Mouse (Mus musculus) gastrocnemius, adult 18-20 months (tissue): ENCODE data around the gene Trappc13. TPM values are rescaled to one million over a fixed set of nuclear protein-coding genes. Genes with fewer than 3 reads are reported as not detected.

Experiments
- DNase-seq: peaks from one replicate; pipeline ENCODE4 v3.0.0; 2021; ENCODE audit warnings: low spot score
- total RNA-seq, 2 experiments: library from RNA; stranded (reverse); gene quantifications; 2 replicates each; pipeline ENCODE4 v1.2.3; 2021

Gene Trappc13
- total RNA-seq, 2 experiments from 2014 or later: 29.0 to 29.8 TPM

GRCm38 (mm10) chr13:104122078-104122840 is 56.0 kb downstream of the Trappc13 start:
- DNase-seq: no peak

GRCm38 (mm10) chr13:104114827-104115226 is 63.4 kb downstream of the Trappc13 start:
- DNase-seq: no peak

GRCm38 (mm10) chr13:104113782-104114181 is 64.5 kb downstream of the Trappc13 start:
- no peak for DNase-seq

- no peak for DNase-seq
Measured at GRCm38 (mm10) chr13:104112266-104112900, 65.9 kb downstream of the Trappc13 start.

DNA sequence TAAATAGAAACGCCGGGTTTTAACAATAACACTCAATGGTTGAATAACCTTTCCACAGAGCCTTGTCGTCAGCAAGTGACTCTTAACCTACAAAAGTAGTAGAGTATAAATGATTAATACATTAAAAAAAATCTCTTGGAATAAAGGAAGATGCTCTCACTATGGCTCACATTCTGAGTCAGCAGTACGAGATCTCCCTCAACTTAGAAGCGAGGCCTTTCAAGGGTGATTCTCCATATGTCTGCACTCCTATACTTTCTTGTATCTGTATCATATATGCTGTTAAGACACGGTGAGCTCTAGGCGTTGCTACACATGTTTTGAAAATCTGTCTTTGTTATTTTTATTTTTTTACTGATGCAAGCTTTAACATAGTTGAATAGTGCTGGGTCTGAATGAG is 67.7 kb downstream of the Trappc13 start:
- no peak for DNase-seq

GRCm38 (mm10) chr13:104109816-104110521 is 68.3 kb downstream of the Trappc13 start:
- DNase-seq: peak; percentile 20

DNA sequence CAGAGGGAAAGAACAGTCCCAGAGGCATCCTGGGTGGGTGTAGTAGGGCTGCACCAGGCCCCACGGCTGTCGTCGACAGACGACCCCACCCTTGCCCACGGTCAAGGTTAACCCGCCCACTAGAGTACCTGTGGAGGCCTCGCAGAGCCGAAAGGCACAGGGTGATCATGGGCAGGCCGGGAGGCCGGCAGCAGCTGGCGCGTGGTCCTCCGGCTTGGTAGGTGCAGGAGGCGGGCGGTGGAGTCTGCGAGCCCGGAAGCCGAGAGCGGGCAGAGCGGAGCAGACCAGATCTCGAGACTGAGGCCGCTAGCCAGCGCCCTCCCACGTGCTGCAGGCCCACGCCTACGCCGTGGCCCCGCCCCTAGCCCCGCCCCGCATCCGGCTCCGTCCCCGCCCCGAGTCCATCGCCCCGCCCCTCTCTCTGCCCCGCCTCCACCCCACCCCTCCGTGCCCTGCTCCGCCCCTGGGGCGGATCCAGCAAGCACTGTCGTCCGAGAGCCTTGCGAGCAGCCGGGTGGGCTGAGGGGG is 68.9 kb downstream of the Trappc13 start, which contains the start of the genes Nln and Sgtb:
Nln (minus strand) TSS at position 327 of the 528 bp plus-strand sequence.
Sgtb (plus strand) TSS at position 454 of the 528 bp plus-strand sequence.
- peak; percentile 79 for DNase-seq

DNA sequence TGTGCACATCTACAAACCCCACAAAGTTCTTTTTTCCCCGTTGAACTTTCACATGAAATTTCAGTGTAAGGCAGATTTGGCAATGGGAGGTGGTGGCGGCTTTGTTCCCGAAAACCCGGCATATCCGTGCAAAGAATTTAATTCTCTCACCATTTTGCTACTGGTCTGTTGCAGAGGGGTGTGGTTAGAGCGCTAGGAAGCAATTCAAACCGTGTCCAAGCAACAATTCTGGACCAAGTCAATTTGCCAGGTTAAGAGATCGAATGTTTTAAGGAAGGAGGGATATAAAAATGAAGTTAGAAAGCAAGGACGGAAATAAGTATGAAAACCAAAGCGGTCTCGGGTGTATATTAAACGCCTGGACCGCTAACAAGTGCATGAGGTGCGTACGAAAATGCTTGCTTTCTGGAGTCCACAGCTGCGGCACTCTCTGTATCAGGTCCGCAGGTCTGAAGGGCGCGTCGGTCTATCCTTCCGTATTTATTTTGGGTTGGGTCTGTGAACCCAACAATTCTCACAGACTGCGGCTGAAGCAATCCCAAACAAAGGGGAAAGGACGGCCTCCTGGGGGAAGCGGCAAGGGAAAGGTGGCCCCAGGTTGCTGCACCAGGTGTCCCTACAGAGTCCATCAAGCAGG is 69.5 kb downstream of the Trappc13 start:
- DNase-seq: peak; percentile 13

DNA sequence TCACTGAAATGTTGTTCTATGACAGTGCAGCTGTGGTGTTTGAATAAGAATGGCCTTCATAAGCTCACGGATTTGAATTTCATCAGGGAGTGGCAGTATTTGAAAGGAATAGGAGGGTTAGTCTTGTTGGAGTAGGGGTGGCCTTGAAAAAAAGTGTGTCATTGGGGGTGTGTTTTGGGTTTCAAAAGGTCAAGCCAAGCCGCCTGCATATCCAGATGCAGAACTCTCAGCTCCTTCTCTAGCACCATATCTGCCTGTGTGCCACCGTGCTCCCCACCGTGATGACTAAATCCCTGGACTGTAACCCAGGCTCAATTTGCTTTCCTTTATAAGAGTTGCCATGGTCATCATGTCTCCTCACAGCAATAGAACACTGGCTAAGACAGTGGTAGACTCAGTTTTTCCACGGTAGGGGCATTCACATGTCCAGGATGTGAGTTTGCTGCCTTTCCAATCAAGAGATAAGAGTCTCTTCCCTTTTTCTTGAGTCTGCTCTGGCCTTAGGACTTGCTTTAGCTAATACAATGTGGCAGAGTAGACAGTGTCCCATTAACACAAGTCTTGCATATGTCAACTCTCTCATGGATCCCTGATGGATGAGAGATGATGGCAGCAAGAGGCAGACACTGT is 76.5 kb downstream of the Trappc13 start:
- DNase-seq: no peak

DNA sequence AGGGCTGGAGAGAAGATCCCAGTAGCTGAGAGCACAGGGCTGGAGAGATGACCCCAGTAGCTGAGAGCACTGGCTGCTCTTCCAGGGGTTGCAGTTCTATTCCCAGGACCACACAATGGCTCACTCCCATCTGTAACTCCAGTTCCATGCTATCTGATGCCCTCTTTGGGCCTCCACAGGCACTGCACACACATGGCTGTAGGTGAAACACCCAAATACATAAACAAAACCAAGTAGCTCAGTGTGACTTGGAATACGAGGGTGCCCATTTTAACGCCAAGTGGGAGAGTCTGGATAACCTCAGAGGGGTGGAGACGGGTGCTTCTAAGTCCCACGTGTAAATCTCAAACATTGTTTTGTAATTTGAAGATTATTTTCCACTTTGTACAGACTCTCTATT is 77.9 kb downstream of the Trappc13 start:
- DNase-seq: no peak

- DNase-seq: no peak
Measured at GRCm38 (mm10) chr13:104097190-104097589, 81.1 kb downstream of the Trappc13 start.

DNA sequence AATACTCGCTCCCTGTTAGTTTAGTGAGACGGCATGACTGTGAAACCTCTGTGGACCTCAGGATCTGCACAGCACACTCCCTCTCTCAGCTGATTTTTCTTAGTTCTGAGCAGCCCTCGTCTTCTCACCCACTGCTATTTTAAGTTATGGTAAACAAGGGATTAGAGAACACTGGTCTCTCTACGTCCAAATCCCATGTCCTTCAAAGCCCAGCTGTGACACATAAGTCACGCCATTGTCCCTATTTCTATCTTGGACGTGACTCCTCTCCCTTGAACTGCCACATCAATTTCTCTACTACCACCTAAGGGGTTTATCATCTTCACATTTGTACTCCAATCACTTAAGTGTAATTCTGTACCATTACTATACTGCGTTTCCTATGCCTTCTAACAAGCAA is 82.3 kb downstream of the Trappc13 start:
- no peak for DNase-seq

DNA sequence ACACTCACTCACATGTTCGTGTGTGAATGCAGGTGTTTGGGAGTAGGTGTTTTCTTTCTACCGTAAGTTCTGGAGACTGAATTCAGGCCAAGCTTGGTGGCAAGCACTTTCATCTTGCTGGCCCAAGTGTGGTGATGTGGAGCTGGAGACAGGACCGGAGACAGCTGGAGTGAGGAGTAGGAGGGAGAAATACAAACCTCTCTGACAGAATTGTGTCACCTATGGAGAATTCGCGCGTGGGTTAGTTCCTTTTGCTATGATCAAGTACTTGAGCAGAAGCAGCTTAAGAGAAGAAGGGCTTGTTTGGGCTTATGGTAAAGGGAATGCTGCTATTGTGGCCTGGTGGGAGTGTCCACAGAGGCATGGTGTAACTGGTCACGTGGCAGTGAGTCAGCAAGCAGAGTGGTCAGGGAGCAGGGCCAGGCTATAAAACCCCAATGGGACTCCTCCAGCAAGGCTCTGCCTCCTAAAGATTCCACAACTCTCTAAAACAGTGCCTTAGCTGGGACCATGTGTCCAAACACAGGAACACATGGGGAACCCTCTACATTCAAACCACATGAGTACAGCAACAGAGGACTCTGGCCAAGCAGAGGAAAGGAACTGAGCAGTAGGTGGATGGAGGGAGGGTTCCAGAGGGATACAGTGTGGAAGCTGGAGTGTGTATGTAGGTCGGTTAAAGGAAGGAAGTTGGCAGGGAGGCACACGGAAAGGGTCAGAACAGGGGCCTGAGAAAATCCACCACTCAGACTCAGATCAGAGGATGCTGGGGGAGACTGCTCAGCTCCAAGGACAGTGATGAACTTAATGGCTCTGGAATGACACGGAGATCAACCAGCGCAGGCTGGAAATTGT is 83.5 kb downstream of the Trappc13 start:
- peak; percentile 32 for DNase-seq

Other genes starting within 250 kb of the Trappc13 start
- gene Nln, start 68.9 kb downstream of the Trappc13 start, total RNA-seq: 1 to 10 TPM; 4.7 to 7.0 TPM
- gene Sgtb, start 68.7 kb downstream of the Trappc13 start, total RNA-seq: under 1 TPM; 0.30 to 0.57 TPM
- gene Trim23, start 328 bp upstream of the Trappc13 start, total RNA-seq: 10 to 100 TPM; 24.8 to 26.5 TPM
- gene Cenpk, start 50.1 kb upstream of the Trappc13 start, total RNA-seq: under 1 TPM; 0.25 to 0.50 TPM
- 1 to 10 TPM; 7.8 to 7.9 TPM for gene Ppwd1, start 50.4 kb upstream of the Trappc13 start, total RNA-seq
- gene Adamts6, start 109.4 kb upstream of the Trappc13 start, total RNA-seq: 1 to 10 TPM; 1.1 to 1.7 TPM